Mouse (Mus musculus) liver, embryonic 13.5 days (tissue): ENCODE data around the gene Heatr4. TPM values are rescaled to one million over a fixed set of nuclear protein-coding genes. Genes with fewer than 3 reads are reported as not detected.
"Not testable (repeated sequence)": the region's sequence is repeated elsewhere in the genome, so short reads cannot be mapped to it uniquely, and the experiment has no call there.

Experiments
- ATAC-seq: fragments of 200-750 bp; cut with Nextera tagmentation; 2 replicates; pipeline ENCODE4 v1.8.0; 2017; ENCODE audit warnings: low read depth, mild to moderate bottlenecking, moderate number of reproducible peaks, moderate library complexity
- DNase-seq: peaks from one replicate; pipeline ENCODE4 v3.0.0; 2022
- H3K27ac ChIP-seq: fragments of 300-500 bp; sonication (generic); 2 replicates; pipeline ENCODE4 v1.5.1; 2015; ENCODE audit warnings: moderate library complexity, mild to moderate bottlenecking, inconsistent platforms
- H3K27me3 ChIP-seq: fragments of 300-500 bp; sonication (generic); 2 replicates; pipeline ENCODE4 v1.6.1; 2015; ENCODE audit warnings: mild to moderate bottlenecking, inconsistent platforms
- H3K36me3 ChIP-seq: fragments of 300-500 bp; sonication (generic); 2 replicates; pipeline ENCODE4 v1.6.1; 2015; ENCODE audit warnings: mild to moderate bottlenecking, inconsistent platforms
- H3K4me1 ChIP-seq: fragments of 300-500 bp; sonication (generic); replicated peaks from 2 replicates; pipeline ENCODE4 v1.6.1; 2015; ENCODE audit warnings: inconsistent platforms
- H3K4me2 ChIP-seq: fragments of 300-500 bp; sonication (generic); 2 replicates; pipeline ENCODE4 v1.6.1; 2015; ENCODE audit warnings: inconsistent platforms, mild to moderate bottlenecking, moderate library complexity
- H3K4me3 ChIP-seq: fragments of 300-500 bp; sonication (generic); replicated peaks from 2 replicates; pipeline ENCODE4 v1.5.1; 2015; ENCODE audit warnings: mild to moderate bottlenecking, inconsistent platforms
- H3K9ac ChIP-seq: fragments of 300-500 bp; sonication (generic); 2 replicates; pipeline ENCODE4 v1.6.1; 2015; ENCODE audit warnings: mild to moderate bottlenecking, inconsistent platforms
- H3K9me3 ChIP-seq: fragments of 300-500 bp; sonication (generic); replicated peaks from 2 replicates; pipeline ENCODE4 v1.6.1; 2016; ENCODE audit warnings: inconsistent platforms
- WGBS: fragments of 180-500 bp; shearing (Covaris S2); methylation state at CpG from one replicate; pipeline ENCODE4 v1.1.7; 2015; ENCODE audit not compliant: insufficient replicate concordance; 5-methylcytosine and 5-hydroxymethylcytosine counted together
- polyA plus RNA-seq: library from polyadenylated mRNA; unstranded; fragments of >200 nt; fragmentation: Nextera tagmentation; extraction: Ambion mirVana; gene quantifications from 2 replicates; pipeline ENCODE4 v1.2.1, GENCODE M21; 2015

Gene Heatr4
- polyA plus RNA-seq, 1 experiment from 2014 or later: not detected

DNA sequence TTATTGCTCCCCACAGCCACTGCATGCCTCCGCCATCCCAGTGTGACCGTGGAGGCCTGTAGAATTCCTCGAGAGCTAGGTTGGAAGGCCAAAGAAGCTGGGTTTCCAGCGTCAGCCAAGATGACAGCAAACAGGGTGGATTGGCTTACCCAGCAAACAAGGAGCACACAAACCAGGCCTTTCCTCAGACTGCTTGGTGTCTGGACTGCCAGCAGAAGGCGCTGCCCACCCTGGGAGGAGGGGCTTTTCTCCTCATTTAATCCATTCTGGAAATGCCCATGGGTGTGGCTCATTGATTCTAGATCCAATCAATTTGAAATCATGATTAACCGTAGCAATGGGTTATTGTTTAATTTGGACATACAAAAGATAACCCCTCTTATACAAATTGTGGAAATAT, 28.5 kb upstream of the Heatr4 start:
- no peak overlapping the region for H3K4me3 ChIP-seq
- H3K9ac ChIP-seq: no peak overlapping the region
- no peaks in the 10 kb centered on the region for H3K9me3 ChIP-seq
- DNase-seq: no peak
- H3K4me2 ChIP-seq: no peak overlapping the region
- H3K27me3 ChIP-seq: peaks cover 35% of the 10 kb centered on the region
- H3K27ac ChIP-seq: no peak overlapping the region
- 0 out of 2 replicates have a peak, but pooled peaks cover 4% of the 10 kb centered on the region for H3K4me1 ChIP-seq
- WGBS: 65% methylated on average over 6 of the region's 6 CpGs
- H3K36me3 ChIP-seq: no peaks in the 10 kb centered on the region
- no peak for ATAC-seq

- peak overlapping the region; percentile 16; the same call in 1 of the 2 replicates for H3K4me3 ChIP-seq
- DNase-seq: no peak
These were observed 26.8 kb upstream of the Heatr4 start for GRCm38 (mm10) chr12:84011251-84012040.

DNA sequence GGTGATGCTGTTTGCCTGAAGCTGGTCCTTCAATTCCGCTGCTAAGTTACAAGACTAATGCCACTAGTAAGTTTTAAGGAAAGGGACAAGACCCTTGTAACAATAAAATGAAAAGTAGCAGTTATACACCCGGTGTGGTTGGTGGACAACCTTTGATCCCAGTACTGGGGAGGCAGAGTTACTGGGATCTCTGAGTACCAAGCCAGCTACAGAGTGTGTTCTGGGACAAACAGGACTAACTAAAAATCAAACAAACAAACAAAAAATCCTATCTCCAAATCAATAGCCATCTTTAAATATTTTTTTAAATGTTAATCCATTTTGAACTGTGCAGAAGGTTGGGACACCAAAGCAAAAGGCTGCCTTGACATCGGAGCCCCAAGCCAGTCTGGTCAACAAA, 25.5 kb upstream of the Heatr4 start:
- WGBS: 62% methylated on average over 3 of the region's 3 CpGs
- H3K4me2 ChIP-seq: peak overlapping the region; percentile 53
- no peaks in the 10 kb centered on the region for H3K36me3 ChIP-seq
- peak overlapping the region; percentile 47 for H3K4me3 ChIP-seq
- DNase-seq (no peak), ATAC-seq (no peak)
- 0 out of 2 replicates have a peak overlapping the region, but pooled peaks have one; percentile 45 for H3K9ac ChIP-seq
- no peaks in the 10 kb centered on the region for H3K9me3 ChIP-seq
- no peak overlapping the region for H3K27ac ChIP-seq
- peaks cover 35% of the 10 kb centered on the region for H3K27me3 ChIP-seq
- 0 out of 2 replicates have a peak, but pooled peaks cover 4% of the 10 kb centered on the region for H3K4me1 ChIP-seq

More at GRCm38 (mm10) chr12:84011251-84012040, 26.8 kb upstream of the Heatr4 start:
- no peaks in the 10 kb centered on the region for H3K36me3 ChIP-seq
- peak overlapping the region; percentile 53 for H3K4me2 ChIP-seq
- H3K9me3 ChIP-seq: no peaks in the 10 kb centered on the region
- H3K9ac ChIP-seq: no peak overlapping the region
- H3K27ac ChIP-seq: no peak overlapping the region
- 51% methylated on average over 12 of the region's 12 CpGs for WGBS
- 0 out of 2 replicates have a peak, but pooled peaks cover 4% of the 10 kb centered on the region for H3K4me1 ChIP-seq
- peaks cover 35% of the 10 kb centered on the region for H3K27me3 ChIP-seq
- no peak for ATAC-seq

DNA sequence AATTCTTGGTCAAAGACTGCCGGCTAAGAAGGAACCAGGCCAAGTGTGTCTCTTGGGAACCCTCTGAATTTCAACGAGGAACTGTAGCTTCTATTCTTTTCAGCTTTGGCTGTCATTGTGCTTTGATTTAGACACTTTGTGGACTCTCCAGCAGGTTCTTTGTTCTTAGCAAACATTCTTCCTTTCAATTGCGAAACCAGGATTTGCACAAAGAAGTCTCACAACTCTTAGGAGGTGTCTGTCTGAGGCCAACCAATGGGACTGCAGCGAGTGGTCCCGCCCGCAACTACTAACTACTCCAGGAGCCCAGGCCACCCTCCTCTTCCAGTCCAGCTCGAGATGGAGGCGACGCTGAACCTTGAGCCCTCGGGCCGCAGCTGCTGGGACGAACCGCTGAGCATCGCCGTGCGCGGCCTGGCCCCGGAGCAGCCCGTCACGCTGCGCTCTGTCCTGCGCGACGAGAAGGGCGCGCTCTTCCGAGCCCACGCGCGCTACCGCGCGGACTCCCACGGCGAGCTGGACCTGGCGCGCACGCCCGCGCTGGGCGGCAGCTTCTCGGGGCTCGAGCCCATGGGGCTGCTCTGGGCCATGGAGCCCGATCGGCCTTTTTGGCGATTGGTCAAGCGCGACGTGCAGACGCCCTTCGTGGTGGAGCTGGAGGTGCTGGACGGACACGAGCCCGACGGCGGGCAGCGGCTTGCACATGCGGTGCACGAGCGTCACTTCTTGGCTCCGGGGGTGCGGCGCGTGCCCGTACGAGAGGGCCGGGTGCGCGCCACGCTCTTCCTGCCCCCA, 24.7 kb upstream of the Heatr4 start, which contains the start of gene Acot1:
TSS of gene Acot1 (plus strand) at position 320 of the 795 bp plus-strand sequence.
- DNase-seq, H3K4me1 ChIP-seq, H3K36me3 ChIP-seq, H3K9me3 ChIP-seq: not testable (repeated sequence)
- Histone ChIP-seq H3K27me3 (peaks cover 35% of the 10 kb centered on the region), H3K27ac (peak within 1 kb of the TSS; percentile 11; the same call in 1 of the 2 replicates), H3K4me3 (peak within 1 kb of the TSS; percentile 47), H3K4me2 (peak within 1 kb of the TSS; percentile 53), H3K9ac (peak within 1 kb of the TSS; percentile 45; the same call in 1 of the 2 replicates)
- 3% methylated on average over 52 of the region's 70 CpGs for WGBS
- ATAC-seq: peak; percentile 70

GRCm38 (mm10) chr12:84008729-84009128, 24.1 kb upstream of the Heatr4 start:
- Histone ChIP-seq H3K4me3 (no peak overlapping the region), H3K27me3 (peaks cover 35% of the 10 kb centered on the region)
- 52% methylated on average over 8 of the region's 8 CpGs for WGBS

DNA sequence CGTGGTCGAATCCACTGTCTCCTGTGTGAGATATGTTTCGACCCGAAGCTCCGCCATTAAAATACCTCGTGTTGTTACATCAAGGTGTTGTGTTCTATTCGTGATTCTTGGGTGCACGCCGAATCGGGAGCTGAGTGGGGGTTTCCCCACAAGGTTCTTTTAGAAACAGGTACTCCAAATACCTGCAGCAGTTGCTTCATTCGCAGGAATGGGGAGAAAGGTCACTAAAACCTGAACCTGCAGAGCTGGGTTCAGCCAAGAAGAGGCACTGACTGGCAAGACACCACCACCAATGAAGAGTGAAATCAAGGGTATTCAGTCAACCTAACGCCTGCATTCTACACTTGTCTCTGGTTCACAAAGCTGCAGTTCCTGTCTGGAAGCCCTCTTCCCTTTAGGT, 23.6 kb upstream of the Heatr4 start:
- Histone ChIP-seq H3K4me1 (0 out of 2 replicates have a peak, but pooled peaks cover 4% of the 10 kb centered on the region), H3K4me3 (no peak overlapping the region), H3K4me2 (no peak overlapping the region), H3K9ac (no peak overlapping the region), H3K27ac (no peak overlapping the region), H3K9me3 (no peaks in the 10 kb centered on the region), H3K36me3 (no peaks in the 10 kb centered on the region), H3K27me3 (peaks cover 35% of the 10 kb centered on the region)
- ATAC-seq (no peak), DNase-seq (no peak)
- WGBS: 77% methylated on average over 12 of the region's 12 CpGs

More at GRCm38 (mm10) chr12:84008729-84009128, 24.1 kb upstream of the Heatr4 start:
- Histone ChIP-seq H3K36me3 (no peaks in the 10 kb centered on the region), H3K4me2 (peak overlapping the region; percentile 53), H3K27ac (no peak overlapping the region), H3K4me1 (0 out of 2 replicates have a peak, but pooled peaks cover 4% of the 10 kb centered on the region), H3K9me3 (no peaks in the 10 kb centered on the region), H3K9ac (no peak overlapping the region)
- ATAC-seq (no peak), DNase-seq (no peak)

- Histone ChIP-seq H3K4me3 (no peak overlapping the region), H3K9ac (no peak overlapping the region), H3K9me3 (no peaks in the 10 kb centered on the region), H3K27ac (no peak overlapping the region), H3K36me3 (no peaks in the 10 kb centered on the region), H3K27me3 (peaks cover 7% of the 10 kb centered on the region), H3K4me1 (peaks cover under 1% of the 10 kb centered on the region; the same call in 1 of the 2 replicates), H3K4me2 (no peak overlapping the region)
- ATAC-seq: no peak
- WGBS: 45% methylated on average over 1 of the region's 1 CpGs
- no peak for DNase-seq
These were observed 19.2 kb upstream of the Heatr4 start for GRCm38 (mm10) chr12:84003866-84004265.

DNA sequence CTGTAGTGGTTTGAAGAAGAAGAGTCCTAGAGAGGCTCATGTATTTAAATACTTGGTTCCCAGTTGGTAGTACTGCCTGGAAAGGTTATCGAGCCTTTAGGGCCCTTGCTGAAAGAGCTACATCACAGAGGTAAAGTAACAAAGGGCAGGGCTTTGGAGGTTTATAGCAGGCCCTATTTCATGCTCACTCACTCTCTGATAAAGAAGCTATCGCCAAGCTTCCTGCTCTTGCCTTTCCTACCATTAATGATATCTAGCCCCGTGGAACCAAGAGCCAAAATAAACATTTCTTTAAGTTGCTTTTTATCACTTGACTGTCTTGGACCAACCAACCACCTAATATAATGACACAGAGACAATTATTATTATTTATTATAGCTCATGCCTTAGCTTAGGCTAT, 15.8 kb upstream of the Heatr4 start:
- no peak overlapping the region for H3K4me3 ChIP-seq
- no peaks in the 10 kb centered on the region for H3K27me3 ChIP-seq
- H3K9me3 ChIP-seq: no peaks in the 10 kb centered on the region
- H3K4me2 ChIP-seq: no peak overlapping the region
- no peaks in the 10 kb centered on the region for H3K36me3 ChIP-seq
- H3K4me1 ChIP-seq: peaks cover 5% of the 10 kb centered on the region; the same call in 1 of the 2 replicates
- no peak overlapping the region for H3K27ac ChIP-seq
- 55% methylated on average over 3 of the region's 3 CpGs for WGBS
- DNase-seq (no peak), ATAC-seq (no peak)
- no peak overlapping the region for H3K9ac ChIP-seq

GRCm38 (mm10) chr12:83999237-83999636, 14.6 kb upstream of the Heatr4 start:
- ATAC-seq: peak; percentile 84
- not testable (repeated sequence) for H3K4me2 ChIP-seq, H3K36me3 ChIP-seq, H3K4me1 ChIP-seq, H3K4me3 ChIP-seq, H3K9ac ChIP-seq, H3K27me3 ChIP-seq, H3K9me3 ChIP-seq, H3K27ac ChIP-seq, DNase-seq
- WGBS: 55% methylated on average over 8 of the region's 8 CpGs

DNA sequence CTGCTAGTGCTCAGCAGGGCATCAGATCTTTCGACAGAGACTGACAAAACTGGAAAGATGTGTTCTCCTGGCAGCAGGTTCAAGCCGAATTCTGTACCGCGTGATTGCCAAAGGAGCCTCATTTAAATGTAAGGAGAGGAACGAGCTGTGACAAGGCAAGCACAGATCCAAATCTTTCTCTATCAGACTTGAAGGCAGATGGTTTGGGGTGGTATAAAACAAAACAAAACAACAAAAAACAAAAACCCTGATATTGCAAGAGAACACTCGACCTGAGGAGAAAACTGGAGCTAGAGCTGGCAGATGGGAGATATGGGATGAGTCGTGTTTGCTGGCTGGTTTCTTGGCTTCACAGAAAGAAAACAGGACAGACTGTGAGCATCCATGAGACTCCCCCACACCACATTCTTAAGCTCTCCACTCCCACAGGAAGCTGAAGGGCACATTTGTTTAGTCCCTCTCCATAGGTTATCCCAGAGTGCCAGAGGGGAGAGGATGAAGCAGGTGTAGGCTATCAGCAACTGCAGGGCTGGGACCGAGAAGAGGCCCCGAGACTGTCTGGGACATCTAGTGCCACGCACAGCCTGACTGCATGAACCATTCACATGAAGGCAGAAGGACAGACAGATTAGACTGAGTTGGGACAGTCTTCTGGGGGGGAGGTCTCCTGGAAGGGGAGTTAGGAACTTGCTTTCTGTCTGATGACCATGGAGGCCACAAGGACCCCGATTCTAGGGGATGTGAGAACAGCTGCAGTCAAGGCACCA, 13.9 kb upstream of the Heatr4 start:
- H3K4me3 ChIP-seq: no peak overlapping the region
- H3K4me1 ChIP-seq: peaks cover 5% of the 10 kb centered on the region; the same call in 1 of the 2 replicates
- no peak overlapping the region for H3K9ac ChIP-seq
- 53% methylated on average over 11 of the region's 11 CpGs for WGBS
- DNase-seq (no peak), ATAC-seq (peak; percentile 16)
- no peaks in the 10 kb centered on the region for H3K9me3 ChIP-seq
- H3K27ac ChIP-seq: peak overlapping the region; percentile 1; the same call in 1 of the 2 replicates
- H3K4me2 ChIP-seq: no peak overlapping the region
- no peaks in the 10 kb centered on the region for H3K27me3 ChIP-seq
- peaks cover 4% of the 10 kb centered on the region; the same call in 1 of the 2 replicates for H3K36me3 ChIP-seq
